Mouse (Mus musculus): ENCODE data around the gene Pigv. TPM values are rescaled to one million over a fixed set of nuclear protein-coding genes. Genes with fewer than 3 reads are reported as not detected.

Gene Pigv
- polyA plus RNA-seq, 1 experiment from 2014 or later, result 17.6 TPM

DNA sequence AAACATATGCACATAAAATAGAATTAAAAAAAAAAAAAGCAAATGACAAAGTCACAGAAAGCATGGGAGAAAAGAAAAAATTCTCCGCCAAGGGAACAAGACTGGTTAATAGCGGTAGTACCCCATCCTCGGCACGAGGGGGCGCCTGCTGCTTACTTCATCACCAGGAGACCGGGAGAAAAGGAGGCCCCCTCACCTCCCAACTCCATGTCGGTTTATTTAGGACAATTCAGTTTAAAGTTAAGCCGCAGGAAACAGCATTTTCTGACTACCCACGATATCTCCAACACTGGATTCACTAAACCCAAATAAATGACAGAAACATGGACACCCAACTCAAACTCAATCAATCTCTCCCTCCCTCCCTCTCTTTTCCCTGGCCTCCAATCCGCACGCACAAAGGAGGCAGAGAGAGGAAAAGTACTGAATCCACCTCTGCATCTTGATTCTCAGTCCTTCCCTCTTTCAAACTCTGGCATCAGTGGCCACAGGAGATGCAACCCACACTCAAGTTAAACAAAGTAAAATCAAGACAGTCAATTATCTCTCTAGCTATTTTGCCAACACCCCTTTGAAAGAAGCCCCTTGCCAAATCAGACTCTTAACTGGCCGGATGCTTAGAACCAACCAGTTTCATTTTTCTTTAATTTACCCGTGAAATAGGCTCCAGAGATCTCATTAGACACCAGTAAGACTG lies 1.1 kb downstream of the Pigv start:
- Histone ChIP-seq H3K4me1 (peaks cover 44% of the 10 kb centered on the region), H3K9ac (peak overlapping the region; percentile 92), H3K4me3 (replicated peaks) (peak overlapping the region; percentile 79), H3K27me3 (no peaks in the 10 kb centered on the region), H3K4me2 (replicated peaks) (peak overlapping the region; percentile 73), H3K27ac (replicated peaks) (peak overlapping the region; percentile 99), H3K36me3 (peaks cover 9% of the 10 kb centered on the region; the same call in 1 of the 2 replicates), H3K9me3 (replicated peaks) (no peaks in the 10 kb centered on the region)
- WGBS, result 2% methylated on average over 13 of the region's 13 CpGs
- ATAC-seq (ENCODE audit: insufficient number of reproducible peaks, low FRiP score, low TSS enrichment, low read depth), result no peak

DNA sequence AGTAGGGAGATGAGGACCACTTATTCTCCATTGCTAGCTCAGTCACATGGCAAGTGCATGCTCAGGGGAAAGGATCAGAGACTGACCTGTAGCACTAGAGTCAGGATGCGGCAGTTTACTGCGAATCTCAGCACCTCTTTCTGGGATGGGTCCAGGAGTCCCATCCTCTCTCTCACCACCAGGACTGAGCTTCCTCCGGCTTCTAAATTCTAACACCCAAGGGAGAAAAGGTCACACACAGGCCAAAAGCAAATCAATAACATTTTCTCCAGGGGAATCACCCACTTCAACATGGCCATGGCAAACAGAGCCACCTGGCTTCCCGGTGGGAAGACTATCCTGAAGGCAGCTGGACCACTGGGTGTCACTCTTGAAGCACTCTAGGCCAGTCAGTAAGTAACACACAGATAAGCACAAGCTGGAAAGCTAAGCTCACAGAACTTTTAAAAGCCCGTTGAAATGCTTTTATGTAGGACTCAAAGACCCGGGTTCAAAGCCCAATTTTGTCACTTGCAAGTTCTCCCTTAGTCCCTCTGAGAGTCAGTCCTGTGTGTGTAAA lies 2.7 kb downstream of the Pigv start:
- 66% methylated on average over 6 of the region's 6 CpGs for WGBS
- Histone ChIP-seq H3K27me3 (no peaks in the 10 kb centered on the region), H3K4me2 (replicated peaks) (no peak overlapping the region), H3K9ac (no peak overlapping the region), H3K4me1 (peaks cover 39% of the 10 kb centered on the region), H3K9me3 (replicated peaks) (no peaks in the 10 kb centered on the region), H3K27ac (replicated peaks) (no peak overlapping the region), H3K4me3 (replicated peaks) (no peak overlapping the region), H3K36me3 (peaks cover 19% of the 10 kb centered on the region; the same call in 1 of the 2 replicates)
- no peak for ATAC-seq (ENCODE audit: insufficient number of reproducible peaks, low FRiP score, low TSS enrichment, low read depth)

DNA sequence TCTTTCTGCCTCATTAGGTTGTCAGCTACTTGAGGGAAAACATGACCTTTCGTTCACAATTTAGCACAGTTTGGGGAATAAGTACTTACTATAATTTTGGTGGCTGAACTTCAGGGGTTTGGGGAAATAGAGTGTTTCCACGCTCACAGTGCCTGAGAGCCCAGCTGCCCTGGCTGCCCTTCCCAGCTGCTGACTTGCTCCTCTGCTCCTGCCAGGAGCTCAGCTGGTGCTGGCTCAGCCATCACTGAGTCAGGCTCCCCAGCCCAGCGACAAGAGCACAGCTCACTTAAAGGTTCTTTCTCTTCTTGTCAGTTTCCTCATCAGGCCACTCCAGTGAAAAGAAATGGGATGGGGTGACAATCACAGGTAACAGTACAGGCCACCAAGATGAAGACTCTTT lies 3.9 kb downstream of the Pigv start:
- Histone ChIP-seq H3K36me3 (peaks cover 22% of the 10 kb centered on the region; the same call in 1 of the 2 replicates), H3K4me1 (peaks cover 27% of the 10 kb centered on the region), H3K9me3 (replicated peaks) (no peaks in the 10 kb centered on the region), H3K4me3 (replicated peaks) (no peak overlapping the region), H3K27me3 (no peaks in the 10 kb centered on the region), H3K9ac (no peak overlapping the region), H3K27ac (replicated peaks) (no peak overlapping the region), H3K4me2 (replicated peaks) (no peak overlapping the region)
- no peak for ATAC-seq (ENCODE audit: insufficient number of reproducible peaks, low FRiP score, low TSS enrichment, low read depth)
- WGBS, result 75% methylated on average over 3 of the region's 3 CpGs

DNA sequence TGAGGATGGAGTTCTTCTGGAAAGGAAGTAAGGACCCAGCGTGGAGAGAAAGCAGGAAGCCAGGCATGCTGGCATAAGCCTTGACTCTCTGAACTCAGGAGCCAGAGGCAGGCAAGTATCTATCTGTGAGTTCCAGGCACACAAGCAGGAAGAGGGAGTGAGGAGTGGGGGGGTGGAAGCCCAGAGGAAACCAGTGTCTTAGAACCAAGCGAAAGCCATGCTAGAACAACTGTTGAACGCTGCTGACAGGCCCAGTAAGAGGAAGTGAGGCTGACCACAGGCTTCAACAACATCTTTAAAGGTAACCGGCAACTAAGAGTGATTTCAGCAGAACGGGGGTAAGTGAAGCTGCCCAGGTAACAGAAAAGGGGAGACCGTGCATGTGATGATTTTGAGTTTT lies 6.2 kb downstream of the Pigv start:
- WGBS, result 85% methylated on average over 6 of the region's 6 CpGs
- peaks cover 24% of the 10 kb centered on the region for H3K4me1 ChIP-seq
- ATAC-seq (ENCODE audit: insufficient number of reproducible peaks, low FRiP score, low TSS enrichment, low read depth), result no peak
- peaks cover 29% of the 10 kb centered on the region; the same call in 1 of the 2 replicates for H3K36me3 ChIP-seq
- no peak overlapping the region for H3K9ac ChIP-seq
- H3K4me3 ChIP-seq (replicated peaks), result no peak overlapping the region
- no peak overlapping the region for H3K27ac ChIP-seq (replicated peaks)
- no peaks in the 10 kb centered on the region for H3K9me3 ChIP-seq (replicated peaks)
- H3K27me3 ChIP-seq, result no peaks in the 10 kb centered on the region
- no peak overlapping the region for H3K4me2 ChIP-seq (replicated peaks)

DNA sequence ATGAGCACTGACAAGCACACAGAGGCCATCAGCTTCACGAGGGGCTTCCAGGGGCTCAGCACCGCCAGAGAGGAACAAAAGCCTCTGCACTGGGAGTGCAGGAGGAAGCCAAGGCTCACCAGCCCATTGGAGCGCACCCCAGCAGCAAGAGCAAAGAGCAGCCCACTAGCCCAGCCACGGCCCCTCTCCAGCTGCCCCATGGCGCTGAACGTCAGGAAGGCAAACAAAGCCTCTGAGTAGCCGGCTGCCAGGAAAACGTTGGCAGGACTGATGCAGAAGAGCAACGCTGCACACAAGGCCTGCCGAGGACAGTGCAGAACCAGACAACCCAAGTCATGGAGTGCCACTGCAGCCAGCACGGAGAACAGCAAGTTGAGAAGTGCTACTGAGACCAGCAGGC lies 7.3 kb downstream of the Pigv start:
- H3K4me2 ChIP-seq (replicated peaks), result no peak overlapping the region
- H3K27ac ChIP-seq (replicated peaks), result no peak overlapping the region
- no peak overlapping the region for H3K4me3 ChIP-seq (replicated peaks)
- H3K9ac ChIP-seq, result no peak overlapping the region
- peaks cover 29% of the 10 kb centered on the region; the same call in 1 of the 2 replicates for H3K36me3 ChIP-seq
- WGBS, result 59% methylated on average over 11 of the region's 11 CpGs
- H3K4me1 ChIP-seq, result peaks cover 25% of the 10 kb centered on the region
- ATAC-seq (ENCODE audit: insufficient number of reproducible peaks, low FRiP score, low TSS enrichment, low read depth), result no peak
- no peaks in the 10 kb centered on the region for H3K27me3 ChIP-seq
- no peaks in the 10 kb centered on the region for H3K9me3 ChIP-seq (replicated peaks)

DNA sequence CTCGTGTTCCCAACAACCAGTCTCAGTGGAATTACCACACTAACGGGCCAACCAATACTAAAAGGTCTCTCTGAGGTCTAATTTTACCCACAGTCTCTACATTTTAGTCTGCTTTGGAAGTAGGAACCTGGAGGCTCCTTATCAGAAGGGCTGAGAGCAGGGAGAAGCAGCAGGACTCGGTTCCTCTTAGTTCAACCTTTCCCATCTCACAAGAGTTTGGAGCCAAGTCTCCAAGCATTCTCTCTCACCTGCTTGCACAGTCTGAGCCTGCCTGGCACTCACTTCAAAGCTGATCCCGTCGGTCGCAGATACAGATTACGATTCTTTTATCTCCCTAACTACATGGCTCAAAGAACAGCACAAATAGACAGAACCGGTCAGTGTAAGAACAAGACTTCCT lies 9.5 kb downstream of the Pigv start:
- 85% methylated on average over 8 of the region's 8 CpGs for WGBS
- no peaks in the 10 kb centered on the region for H3K9me3 ChIP-seq (replicated peaks)
- no peaks in the 10 kb centered on the region for H3K27me3 ChIP-seq
- no peak overlapping the region for H3K4me2 ChIP-seq (replicated peaks)
- H3K4me1 ChIP-seq, result peaks cover 39% of the 10 kb centered on the region
- no peak for ATAC-seq (ENCODE audit: insufficient number of reproducible peaks, low FRiP score, low TSS enrichment, low read depth)
- H3K36me3 ChIP-seq, result peaks cover 29% of the 10 kb centered on the region; the same call in 1 of the 2 replicates
- no peak overlapping the region for H3K4me3 ChIP-seq (replicated peaks)
- H3K9ac ChIP-seq, result no peak overlapping the region
- H3K27ac ChIP-seq (replicated peaks), result no peak overlapping the region

DNA sequence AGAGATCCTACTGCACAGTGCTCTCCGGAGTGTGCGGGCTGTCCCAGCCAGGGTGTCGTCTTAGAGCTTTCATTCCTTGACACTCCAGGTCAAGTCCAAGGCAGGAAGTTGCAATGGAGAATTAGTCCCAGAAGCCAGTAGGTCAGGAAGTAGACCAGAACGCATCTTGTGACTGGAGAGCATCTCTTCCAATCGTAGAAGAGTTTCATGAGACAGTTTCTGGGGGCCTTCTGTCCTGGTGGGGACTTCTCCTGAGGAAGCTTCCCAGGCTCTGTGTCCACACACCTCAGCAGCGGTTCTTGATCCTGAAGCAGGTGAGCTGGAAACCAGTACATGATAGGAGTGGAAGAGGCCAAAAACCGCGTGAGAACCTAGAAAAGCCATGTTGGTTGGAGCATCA lies 10.0 kb downstream of the Pigv start:
- ATAC-seq (ENCODE audit: insufficient number of reproducible peaks, low FRiP score, low TSS enrichment, low read depth), result no peak
- Histone ChIP-seq H3K4me3 (replicated peaks) (no peak overlapping the region), H3K4me1 (peaks cover 44% of the 10 kb centered on the region), H3K36me3 (peaks cover 28% of the 10 kb centered on the region; the same call in 1 of the 2 replicates), H3K9ac (no peak overlapping the region), H3K4me2 (replicated peaks) (no peak overlapping the region), H3K27me3 (no peaks in the 10 kb centered on the region), H3K9me3 (replicated peaks) (no peaks in the 10 kb centered on the region), H3K27ac (replicated peaks) (no peak overlapping the region)
- WGBS, result 92% methylated on average over 8 of the region's 8 CpGs

DNA sequence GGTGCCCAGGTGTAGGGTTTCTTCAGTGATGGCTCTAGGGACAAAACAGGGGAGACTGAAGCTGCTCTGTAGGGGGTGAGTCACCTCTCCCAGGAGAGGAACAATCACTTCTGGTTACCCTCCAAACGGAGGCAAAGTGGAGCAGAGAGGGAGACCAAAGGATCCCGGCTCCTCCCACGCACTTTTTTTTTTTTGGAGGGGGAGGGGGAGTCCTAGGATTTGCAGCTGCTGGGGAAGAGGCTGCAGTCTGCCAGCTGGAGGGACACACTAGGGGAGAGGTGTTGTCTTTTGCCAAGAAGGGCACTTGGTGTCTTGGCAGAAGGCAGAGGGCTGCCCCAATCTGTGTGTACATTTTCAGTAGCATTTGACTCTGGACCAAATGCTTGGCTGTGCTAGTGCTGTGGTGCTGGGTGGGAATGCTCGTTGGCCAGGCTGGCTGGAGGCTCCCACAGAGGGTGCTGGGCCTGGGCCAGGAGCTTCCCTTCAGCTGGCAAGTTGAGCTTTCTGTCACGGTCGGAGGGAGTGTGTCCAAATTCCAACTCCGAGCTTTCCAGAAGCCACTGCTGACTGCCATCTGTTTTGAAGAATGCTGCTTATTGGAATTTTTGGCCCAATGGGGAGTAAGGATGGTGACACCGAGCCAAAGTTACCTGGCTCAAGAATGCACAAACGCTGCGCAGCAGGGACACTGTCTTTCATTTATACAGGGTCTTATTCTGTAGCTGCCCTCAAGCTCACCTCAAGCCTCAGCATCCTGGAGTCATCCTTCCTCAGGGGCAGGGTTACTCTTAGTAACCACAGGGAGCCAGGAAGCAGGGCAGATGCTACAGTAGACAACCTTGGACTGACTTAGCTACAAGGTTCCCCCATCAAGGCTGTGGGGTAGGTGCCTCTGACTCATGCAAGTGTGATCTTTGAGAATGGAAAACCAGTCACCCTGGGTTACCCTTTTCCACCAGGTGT lies 12.0 kb downstream of the Pigv start:
- Histone ChIP-seq H3K4me2 (replicated peaks) (peak overlapping the region; percentile 55), H3K4me1 (peaks cover 52% of the 10 kb centered on the region), H3K9ac (no peak overlapping the region), H3K4me3 (replicated peaks) (peak overlapping the region; percentile 32), H3K36me3 (peaks cover 16% of the 10 kb centered on the region; the same call in 1 of the 2 replicates), H3K27me3 (no peaks in the 10 kb centered on the region), H3K9me3 (replicated peaks) (no peaks in the 10 kb centered on the region), H3K27ac (replicated peaks) (peak overlapping the region; percentile 97)
- peak; percentile 88 for ATAC-seq (ENCODE audit: insufficient number of reproducible peaks, low FRiP score, low TSS enrichment, low read depth)
- 7% methylated on average over 10 of the region's 10 CpGs for WGBS

DNA sequence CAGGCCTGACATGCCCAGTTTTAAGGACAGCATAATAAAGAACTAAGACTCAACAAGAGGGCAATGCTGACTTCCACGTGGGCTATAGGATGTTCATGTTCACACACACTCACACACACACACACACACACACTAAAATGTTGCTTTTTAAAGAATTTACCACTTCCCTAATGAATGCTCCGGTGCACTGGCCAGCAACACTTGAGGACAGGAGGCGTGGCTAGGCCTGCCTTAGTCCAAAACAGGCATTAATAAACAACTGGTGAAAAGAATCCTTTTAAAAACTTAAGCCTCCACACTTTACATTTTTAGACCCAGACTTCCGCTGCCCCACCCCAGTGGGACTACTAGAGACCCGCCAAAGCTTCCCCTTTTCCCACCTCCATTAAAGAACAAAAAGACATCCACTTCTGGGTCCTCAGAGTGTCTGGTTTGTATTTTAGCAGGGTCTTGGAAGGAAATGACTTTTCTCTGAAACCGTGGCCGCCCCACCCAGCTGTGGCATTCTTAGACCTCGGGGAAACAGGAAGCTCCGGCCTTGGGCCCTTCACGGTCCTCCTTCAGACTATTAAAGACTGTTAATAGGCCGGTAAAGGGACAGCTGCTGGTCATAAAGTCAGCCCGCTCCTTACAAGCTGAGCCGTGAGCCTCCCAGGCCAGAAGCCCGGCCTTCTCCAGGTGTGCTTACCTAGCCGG lies 12.8 kb downstream of the Pigv start:
- H3K27ac ChIP-seq (replicated peaks), result peak overlapping the region; percentile 97
- H3K4me3 ChIP-seq (replicated peaks), result peak overlapping the region; percentile 32
- H3K9me3 ChIP-seq (replicated peaks), result no peaks in the 10 kb centered on the region
- no peaks in the 10 kb centered on the region for H3K27me3 ChIP-seq
- H3K9ac ChIP-seq, result no peak overlapping the region
- ATAC-seq (ENCODE audit: insufficient number of reproducible peaks, low FRiP score, low TSS enrichment, low read depth), result peak; percentile 6; the same call in 1 of the 2 replicates
- H3K4me1 ChIP-seq, result peaks cover 48% of the 10 kb centered on the region
- WGBS, result 3% methylated on average over 15 of the region's 15 CpGs
- H3K36me3 ChIP-seq, result peaks cover 9% of the 10 kb centered on the region; the same call in 1 of the 2 replicates
- H3K4me2 ChIP-seq (replicated peaks), result peak overlapping the region; percentile 55

DNA sequence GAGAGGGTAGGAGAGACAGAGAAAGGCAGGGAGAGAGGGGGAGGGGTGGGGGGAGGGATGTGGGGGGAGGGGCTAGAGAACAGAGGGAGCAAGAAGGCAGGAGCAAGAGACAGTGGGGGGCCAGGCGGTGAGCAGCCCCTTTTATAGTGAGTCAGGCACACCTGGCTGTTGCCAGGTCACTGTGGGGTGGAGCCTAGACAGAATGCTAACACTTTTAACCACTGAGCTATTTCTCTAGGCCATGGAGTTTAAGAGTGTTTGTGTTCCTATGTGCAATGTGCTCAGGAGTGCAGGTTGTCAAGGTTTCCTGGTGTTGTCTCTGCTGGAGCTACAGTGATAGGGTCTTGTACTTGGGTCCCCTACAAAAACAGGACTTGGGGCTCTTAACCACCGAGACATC lies 13.7 kb downstream of the Pigv start:
- peaks cover 7% of the 10 kb centered on the region; the same call in 1 of the 2 replicates for H3K36me3 ChIP-seq

More for the DNA sequence above, 13.7 kb downstream of the Pigv start:
- peak overlapping the region; percentile 97; the same call in 1 of the 2 replicates for H3K27ac ChIP-seq (replicated peaks)
- no peaks in the 10 kb centered on the region for H3K9me3 ChIP-seq (replicated peaks)
- no peak overlapping the region for H3K9ac ChIP-seq
- 40% methylated on average over 2 of the region's 2 CpGs for WGBS
- H3K4me2 ChIP-seq (replicated peaks), result no peak overlapping the region
- no peak for ATAC-seq (ENCODE audit: insufficient number of reproducible peaks, low FRiP score, low TSS enrichment, low read depth)
- H3K4me3 ChIP-seq (replicated peaks), result no peak overlapping the region
- peaks cover 48% of the 10 kb centered on the region for H3K4me1 ChIP-seq
- H3K27me3 ChIP-seq, result no peaks in the 10 kb centered on the region
